Mouse (Mus musculus) heart, postnatal 0 days (tissue): ENCODE measurements around the gene Gm45713.

ENCODE experiments used
- CTCF ChIP-seq: IDR thresholded peaks from 2 replicates; pipeline ENCODE4 v1.5.1; 2016; ENCODE audit warnings: antibody characterized with exemption, control low read depth, low read depth
- EP300 ChIP-seq: IDR thresholded peaks from 2 replicates; pipeline ENCODE4 v1.6.1; 2016; ENCODE audit warnings: antibody characterized with exemption, low read depth

GRCm38 (mm10) chr7:45162551-45162950 lies 26.5 kb upstream of the Gm45713 start:
- TF ChIP-seq CTCF (no peak), EP300 (no peak)
